13 mouse cellular contexts compared by ENCODE assay signal in the genomic region with DNA sequence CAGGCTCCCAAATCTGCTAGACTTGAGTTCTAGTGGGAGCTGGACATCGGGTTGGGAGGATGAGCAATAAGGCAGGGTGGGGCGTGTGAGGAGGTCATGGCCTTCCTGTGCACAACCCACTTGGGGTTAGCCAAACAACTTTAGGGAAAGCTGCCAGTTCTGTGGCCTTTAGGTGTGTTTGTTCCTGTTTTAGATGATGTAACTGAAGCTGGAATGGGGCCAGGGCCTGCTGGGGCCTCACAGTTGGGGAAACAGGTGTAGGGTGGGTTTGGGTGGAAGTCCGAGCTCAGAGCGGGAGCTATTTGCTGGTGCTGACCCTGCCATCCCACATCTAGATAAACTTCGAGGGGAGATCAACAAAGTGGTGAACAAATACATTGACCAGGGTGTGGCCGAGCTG. TPM values are rescaled to one million over a fixed set of nuclear protein-coding genes. Genes with fewer than 3 reads are reported as not detected.
A peak's percentile ranks its signal among the peaks of the same experiment; 100 is the strongest.
DNase-seq lines count a peak whose midpoint lies in the region; ATAC-seq and TF ChIP-seq lines count a peak whose summit lies in the region.
"Had no signal": no experiment of that assay in that cellular context is flagged by ENCODE, and none has a peak within 500 bp of the region (broad histone marks: within the 10 kb centered on the region; RNA-seq: fewer than 3 reads in every experiment).

No protein-coding gene starts in this region.

- 83% methylated on average over 6 of the region's 6 CpGs for WGBS in heart, embryonic 12.5 days
- 50% methylated on average over 6 of the region's 6 CpGs for WGBS in lung, adult 2 months

- no peak overlapping the region for H3K27ac ChIP-seq in heart, embryonic 12.5 days (ENCODE audit: poor library complexity, severe bottlenecking)
- H3K27ac ChIP-seq in MEL (ENCODE audit: control insufficient read depth, low read depth, low read length) = no peak overlapping the region
- H3K27ac ChIP-seq: embryonic facial prominence, embryonic 13.5 days; forebrain, embryonic 13.5 days; layer of hippocampus, adult 2 months had no signal

- no peak overlapping the region for H3K9ac ChIP-seq in heart, embryonic 12.5 days
- H3K9ac ChIP-seq in MEL (ENCODE audit: control insufficient read depth, low read depth, low read length, poor library complexity, severe bottlenecking) = no peak overlapping the region
- H3K9ac ChIP-seq: embryonic facial prominence, embryonic 13.5 days; forebrain, embryonic 13.5 days had no signal

- H3K4me3 ChIP-seq in heart, embryonic 12.5 days = no peak overlapping the region
- no peak overlapping the region for H3K4me3 ChIP-seq in MEL (ENCODE audit: control insufficient read depth in 1 of 2, insufficient read depth in 1 of 2, low read depth in 2 of 2, low read length in 2 of 2)
- no peak overlapping the region for H3K4me3 ChIP-seq in lung, adult 2 months (replicated peaks; ENCODE audit: extremely low read depth, low read depth, low read length)
- H3K4me3 ChIP-seq: embryonic facial prominence, embryonic 13.5 days; forebrain, embryonic 13.5 days; layer of hippocampus, adult 2 months had no signal

- peaks cover 73% of the 10 kb centered on the region for H3K36me3 ChIP-seq in heart, embryonic 12.5 days
- peaks cover 3 to 15% of the 10 kb centered on the region in 2 experiments for H3K36me3 ChIP-seq in MEL (ENCODE audit: control insufficient read depth in 1 of 2, insufficient read depth in 2 of 2, low read length in 2 of 2)

- H3K27me3 ChIP-seq in heart, embryonic 12.5 days (replicated peaks) = no peaks in the 10 kb centered on the region
- H3K27me3 ChIP-seq in MEL (ENCODE audit: control insufficient read depth in 1 of 2, insufficient read depth in 2 of 2, low read length in 2 of 2) = no peaks in the 10 kb centered on the region
- H3K27me3 ChIP-seq: embryonic facial prominence, embryonic 13.5 days; forebrain, embryonic 13.5 days had no signal

- no peak for TF ChIP-seq CTCF in MEL (IDR thresholded peaks at IDR 0.05 in 2 of 3, conservative IDR thresholded peaks at IDR 0.05 in 1 of 3; ENCODE audit: control insufficient read depth in 1 of 3, insufficient read depth in 1 of 3, low read depth in 2 of 3, low read length in 3 of 3, poor library complexity in 1 of 3, severe bottlenecking in 1 of 3)
- no peak for TF ChIP-seq CTCF in lung, adult 2 months (IDR thresholded peaks at IDR 0.05; ENCODE audit: insufficient read depth, low read length)

- no peak for ATAC-seq in heart, embryonic 12.5 days (ENCODE audit: insufficient number of reproducible peaks, low FRiP score)
- ATAC-seq: forebrain, embryonic 13.5 days had no signal

- H3K4me2 ChIP-seq in heart, embryonic 12.5 days = no peak overlapping the region
- H3K4me2 ChIP-seq: embryonic facial prominence, embryonic 13.5 days; forebrain, embryonic 13.5 days had no signal

- no peaks in the 10 kb centered on the region for H3K9me3 ChIP-seq in heart, embryonic 12.5 days (replicated peaks)
- no peaks in the 10 kb centered on the region for H3K9me3 ChIP-seq in MEL (replicated peaks; ENCODE audit: insufficient read depth, low read length)
- H3K9me3 ChIP-seq: embryonic facial prominence, embryonic 13.5 days; forebrain, embryonic 13.5 days had no signal

- peak; percentile 57 for DNase-seq in heart, adult 8-10 months (ENCODE audit: low spot score)
- DNase-seq in MEL (ENCODE audit: low read depth, low spot score) = peak; percentile 35
- DNase-seq in adrenal gland, postnatal 36 days = peak; percentile 47 to 49
- DNase-seq in lung, adult 2 months = peak; percentile 26
- no peak for DNase-seq in thymus, postnatal 36 days
- DNase-seq in left cerebral cortex, adult 9 months (ENCODE audit: low spot score in 2 of 2) = no peak
- DNase-seq: cerebellum, adult 8-10 months; gastrocnemius, postnatal 10 days; midbrain, embryonic 14.5 days had no signal

- TF ChIP-seq EP300 in MEL (IDR thresholded peaks at IDR 0.05; ENCODE audit: low read depth in 1 of 2, low read length in 2 of 2) = no peak

- H3K4me1 ChIP-seq in heart, embryonic 12.5 days (replicated peaks) = peaks cover 12% of the 10 kb centered on the region; the same call in 1 of the 2 replicates
- peaks cover 0 to 2% of the 10 kb centered on the region in 2 experiments; a peak in 2 of 4 replicates for H3K4me1 ChIP-seq in MEL (ENCODE audit: control insufficient read depth in 1 of 2, insufficient read depth in 2 of 2, low read length in 2 of 2)
- peaks cover 20% of the 10 kb centered on the region for H3K4me1 ChIP-seq in lung, adult 2 months (ENCODE audit: control insufficient read depth, insufficient read depth, low read length)
- H3K4me1 ChIP-seq: embryonic facial prominence, embryonic 13.5 days had no signal

- no peak for TF ChIP-seq POLR2A in MEL (IDR thresholded peaks at IDR 0.05; ENCODE audit: control insufficient read depth in 1 of 2, insufficient read depth in 1 of 2, low read depth in 1 of 2, low read length in 2 of 2, poor library complexity in 1 of 2)
- no peak for TF ChIP-seq POLR2A in lung, adult 2 months (IDR thresholded peaks at IDR 0.05; ENCODE audit: borderline replicate concordance, extremely low read depth, low read depth, low read length)

- H3K79me2 ChIP-seq in MEL (ENCODE audit: control insufficient read depth, insufficient read depth, low read length, poor library complexity) = no peaks in the 10 kb centered on the region; the same call in 1 of the 2 replicates

- no peak for TF ChIP-seq RAD21 in MEL (IDR thresholded peaks at IDR 0.05; ENCODE audit: low read depth, low read length)

TF ChIP-seq in MEL, 35 proteins besides CTCF, POLR2A, EP300 and RAD21:
- TF ChIP-seq HCFC1 (IDR thresholded peaks at IDR 0.05; ENCODE audit: low read depth, low read length) (no peak), ETS1 (IDR thresholded peaks at IDR 0.05; ENCODE audit: low read depth, low read length) (peak; percentile 48), E2F4 (IDR thresholded peaks at IDR 0.05; ENCODE audit: borderline replicate concordance, low read depth, low read length) (no peak), SMC3 (IDR thresholded peaks at IDR 0.05; ENCODE audit: low read depth, low read length) (no peak), USF1 (IDR thresholded peaks at IDR 0.05; ENCODE audit: low read depth, low read length) (no peak), POLR2AphosphoS5 (IDR thresholded peaks at IDR 0.05; ENCODE audit: borderline replicate concordance, low read depth, low read length) (no peak)

RNA-seq across cellular contexts. Expression of a gene that starts 20.2 kb away (rescaled TPM):
- 10 to 100 TPM; 14.2 to 19.8 (median 16.7) TPM for total RNA-seq in heart, adult 8-10 months (2022)
- 75.7 and 80.2 TPM in 2 replicates for polyA plus RNA-seq in heart, embryonic 12.5 days (2016; fragmentation: Nextera tagmentation; extraction: Ambion mirVana)
- total RNA-seq in MEL (2012; rRNA removed) = 232 and 240 TPM in 2 replicates
- 100 to 1,000 TPM; 146 to 238 TPM for polyA plus RNA-seq in MEL (2012; ENCODE audit: insufficient read depth in 1 of 2, insufficient read length in 2 of 2, low read depth in 1 of 2, low replicate concordance in 2 of 2, missing spikeins in 1 of 2)
- total RNA-seq in adrenal gland, postnatal 36 days (2021) = 10 to 100 TPM; 32.4 to 35.2 TPM
- polyA plus RNA-seq in lung, adult 2 months (2012; rRNA removed) = 18.2 and 22.4 TPM in 2 replicates

RNA-seq across cellular contexts. Expression of a gene that starts 33.3 kb away (rescaled TPM):
- 10 to 100 TPM; 35.1 to 41.5 (median 39.3) TPM for total RNA-seq in heart, adult 8-10 months (2022)
- polyA plus RNA-seq in heart, embryonic 12.5 days (2016; fragmentation: Nextera tagmentation; extraction: Ambion mirVana) = 206 and 209 TPM in 2 replicates
- 249 and 277 TPM in 2 replicates for total RNA-seq in MEL (2012; rRNA removed)
- 100 to 1,000 TPM; 111 to 161 TPM for polyA plus RNA-seq in MEL (2012; ENCODE audit: insufficient read depth in 1 of 2, insufficient read length in 2 of 2, low read depth in 1 of 2, low replicate concordance in 2 of 2, missing spikeins in 1 of 2)
- 100 to 1,000 TPM; 214 to 229 TPM for total RNA-seq in adrenal gland, postnatal 36 days (2021)
- polyA plus RNA-seq in lung, adult 2 months (2012; rRNA removed) = 188 and 195 TPM in 2 replicates

RNA-seq across cellular contexts. Expression of a gene that starts 39.0 kb away (rescaled TPM):
- 1 to 10 TPM; 6.5 to 8.4 (median 7.7) TPM for total RNA-seq in heart, adult 8-10 months (2022)
- polyA plus RNA-seq in heart, embryonic 12.5 days (2016; fragmentation: Nextera tagmentation; extraction: Ambion mirVana) = 18.5 and 20.5 TPM in 2 replicates
- total RNA-seq in MEL (2012; rRNA removed) = 26.2 and 27.5 TPM in 2 replicates
- 100 to 1,000 TPM in 1 of 2 experiments, 10 to 100 TPM in 1; 40.7 to 378 TPM for polyA plus RNA-seq in MEL (2012; ENCODE audit: insufficient read depth in 1 of 2, insufficient read length in 2 of 2, low read depth in 1 of 2, low replicate concordance in 2 of 2, missing spikeins in 1 of 2)
- 10 to 100 TPM; 13.1 to 19.4 TPM for total RNA-seq in adrenal gland, postnatal 36 days (2021)
- 14.0 and 16.9 TPM in 2 replicates for polyA plus RNA-seq in lung, adult 2 months (2012; rRNA removed)

Comparison
In these comparisons a context has a peak if more than half of its experiments do, and no peak if none do; other contexts are left out.
1. DNase-seq: peak in heart, adult 8-10 months (single experiment), MEL (single experiment), adrenal gland, postnatal 36 days (2 of 2) and lung, adult 2 months (single experiment); none in thymus, postnatal 36 days (0 of 2) and left cerebral cortex, adult 9 months (0 of 2).